Mouse (Mus musculus) naive thymus-derived CD4-positive, alpha-beta T cell, adult 2 months (primary cell): Measurements from ENCODE around the gene 4930402F06Rik.
A peak's percentile ranks its signal among the peaks of the same experiment; 100 is the strongest.

Source experiments
- DNase-seq: peaks from one replicate; pipeline ENCODE4 v3.0.0-alpha.2; 2011; ENCODE audit warnings: low read depth

Gene 4930402F06Rik

DNA sequence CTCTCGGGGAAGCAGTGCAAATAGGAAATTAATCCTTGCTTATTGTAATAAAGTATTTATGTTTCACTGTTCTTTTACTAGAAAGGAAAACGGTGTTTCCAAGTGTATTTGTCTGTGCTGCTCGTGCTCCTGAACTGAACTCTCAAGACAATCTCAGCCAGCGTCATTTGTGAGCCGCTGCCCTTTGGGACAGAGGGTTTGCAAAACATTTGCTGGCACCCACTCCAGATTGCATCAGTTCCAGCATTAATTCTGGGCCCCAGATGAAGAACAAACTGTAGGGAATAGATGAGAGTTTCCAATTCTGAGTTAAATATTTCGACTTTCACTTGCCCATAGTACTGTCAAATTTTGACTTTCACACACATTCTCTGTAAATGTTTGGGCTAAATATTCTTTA lies 58.3 kb downstream of the 4930402F06Rik start:
- no peak for DNase-seq

DNA sequence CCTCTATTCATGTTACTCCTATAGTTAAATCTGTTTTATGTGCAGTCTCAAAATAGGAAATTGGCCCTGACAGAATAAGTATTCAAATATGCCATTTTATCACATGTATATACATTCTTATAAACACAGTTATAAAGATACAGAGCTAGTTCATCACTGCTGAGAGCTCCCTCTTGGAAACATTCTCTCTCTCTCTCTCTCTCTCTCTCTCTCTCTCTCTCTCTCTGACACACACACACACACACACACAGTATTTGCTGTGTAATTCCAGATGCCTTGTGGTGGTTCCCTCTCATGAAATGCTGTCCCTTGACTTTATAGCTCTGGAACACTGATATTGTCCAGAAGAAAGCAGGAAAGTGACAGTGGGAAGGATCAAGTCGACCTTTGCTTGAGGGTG lies 58.9 kb downstream of the 4930402F06Rik start:
- DNase-seq: no peak

DNA sequence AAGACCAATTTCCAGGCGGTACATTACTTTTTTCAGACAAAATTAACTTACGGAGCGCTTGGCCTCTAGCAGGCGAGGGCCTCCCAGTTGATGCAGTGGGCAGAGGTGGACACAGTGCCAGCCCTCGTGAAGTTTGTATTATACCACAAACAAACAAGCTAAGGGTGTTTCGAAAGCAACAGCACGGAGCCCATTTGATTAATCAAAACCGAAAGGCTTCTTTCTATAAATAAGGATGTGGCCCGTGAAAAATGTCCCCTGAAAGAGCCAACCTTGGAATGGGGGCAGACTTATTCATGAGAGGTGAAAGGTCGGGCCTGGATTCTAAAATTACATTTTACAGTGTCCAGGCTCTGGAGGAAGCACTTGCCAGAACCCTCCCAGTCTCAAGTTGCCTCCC lies 59.6 kb downstream of the 4930402F06Rik start:
- DNase-seq: no peak

DNA sequence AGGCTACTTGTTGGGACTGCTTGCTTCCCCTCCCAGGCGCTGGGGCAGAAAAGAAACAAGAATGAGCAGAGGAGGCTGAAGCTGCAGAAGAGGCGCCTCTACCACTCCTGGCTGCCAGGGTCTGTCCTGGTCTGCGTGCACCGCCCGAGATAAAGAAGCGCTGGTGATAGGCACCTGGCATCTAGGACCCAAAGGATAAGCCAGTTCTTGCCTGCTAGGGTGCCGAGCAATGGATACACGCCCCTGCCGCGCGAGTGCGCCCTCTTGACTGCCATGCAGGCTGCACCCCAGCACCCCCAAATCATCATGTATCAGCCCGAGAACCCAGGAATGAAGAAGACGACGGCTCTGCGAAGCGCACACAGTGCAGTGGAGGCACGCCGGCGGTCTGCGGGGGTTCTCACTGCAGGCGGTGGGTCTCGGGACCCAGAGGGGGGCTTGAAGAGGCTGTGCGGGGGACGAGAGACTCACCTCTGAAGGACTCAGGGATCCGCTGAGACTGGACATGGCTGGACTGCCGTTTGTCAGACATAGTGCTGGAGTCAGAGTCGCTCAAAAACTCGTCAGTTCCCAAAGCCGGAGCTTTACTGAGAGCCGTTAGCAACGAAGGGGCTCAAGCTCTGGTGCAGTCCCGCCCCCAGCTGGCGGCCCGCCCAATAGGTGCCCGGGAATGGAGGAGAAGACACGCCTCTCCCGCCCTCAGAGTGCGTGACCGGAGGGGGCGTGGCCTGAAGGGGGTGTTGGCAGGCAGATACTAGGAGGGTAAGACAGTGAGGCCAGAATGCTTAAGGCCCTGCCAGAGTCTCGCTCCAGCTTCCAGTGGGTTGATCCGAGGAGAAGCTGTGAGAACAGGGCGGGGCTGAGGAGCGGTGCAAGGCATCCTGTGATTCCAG lies 60.3 kb downstream of the 4930402F06Rik start, which contains the start of gene Stom:
Gene Stom (minus strand): TSS at position 589 of the 893 bp plus-strand sequence.
- peak; percentile 97 for DNase-seq

DNA sequence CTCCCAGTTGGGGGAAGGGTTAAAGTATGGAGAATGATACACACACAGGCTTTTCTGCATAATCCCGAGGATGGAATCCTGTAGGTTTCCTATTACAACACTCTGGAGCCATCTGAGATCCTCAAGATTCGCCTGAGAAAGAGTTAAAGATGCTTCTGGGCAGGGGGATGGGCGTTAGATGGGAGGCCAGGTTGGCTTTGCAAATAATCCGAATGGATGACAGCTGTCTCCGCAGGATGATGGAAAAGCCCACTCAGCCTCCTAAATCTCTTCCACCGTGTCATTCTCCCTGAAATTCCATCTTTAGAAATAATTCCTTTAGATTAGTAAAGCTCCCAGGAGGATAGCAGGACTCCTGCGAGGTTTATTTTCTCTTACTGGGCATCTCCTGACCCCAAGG lies 61.4 kb downstream of the 4930402F06Rik start:
- no peak for DNase-seq

DNA sequence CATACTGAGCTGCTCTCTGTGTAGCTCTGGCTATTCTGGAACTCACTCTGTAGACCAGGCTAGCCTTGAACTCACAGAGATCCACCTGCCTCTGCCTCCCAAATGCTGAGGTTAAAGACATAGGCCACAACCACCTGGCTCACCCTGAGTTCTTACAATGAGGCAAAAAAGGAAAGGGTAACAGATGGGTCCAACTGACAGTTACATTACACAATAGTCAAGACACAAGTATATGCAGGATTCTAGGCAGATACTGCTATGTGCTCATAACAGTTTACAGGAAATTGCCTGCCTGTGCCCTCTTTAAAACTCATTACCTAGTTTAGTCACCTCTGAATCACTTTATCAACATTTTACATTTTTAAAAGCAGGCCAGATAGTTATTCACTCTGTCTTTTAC lies 63.3 kb downstream of the 4930402F06Rik start:
- no peak for DNase-seq

DNA sequence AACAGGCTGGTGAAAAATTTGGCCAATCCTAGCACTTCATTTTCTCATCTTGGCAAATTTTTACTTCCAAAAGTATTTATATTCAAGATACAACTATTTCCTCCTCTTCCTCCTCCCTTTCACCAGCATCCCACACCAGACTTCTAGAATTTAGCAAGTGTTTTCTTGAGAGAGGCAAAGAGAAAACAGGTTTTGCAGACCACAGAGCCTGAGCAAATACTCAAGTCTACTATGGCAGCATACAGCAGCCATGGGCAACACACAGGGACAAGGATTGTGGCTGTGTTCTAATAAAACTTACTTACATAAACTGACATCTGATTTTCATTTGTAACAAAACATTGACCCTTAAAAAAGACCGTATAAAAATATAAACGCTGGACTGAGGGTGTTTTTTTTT lies 65.8 kb downstream of the 4930402F06Rik start:
- no peak for DNase-seq

DNA sequence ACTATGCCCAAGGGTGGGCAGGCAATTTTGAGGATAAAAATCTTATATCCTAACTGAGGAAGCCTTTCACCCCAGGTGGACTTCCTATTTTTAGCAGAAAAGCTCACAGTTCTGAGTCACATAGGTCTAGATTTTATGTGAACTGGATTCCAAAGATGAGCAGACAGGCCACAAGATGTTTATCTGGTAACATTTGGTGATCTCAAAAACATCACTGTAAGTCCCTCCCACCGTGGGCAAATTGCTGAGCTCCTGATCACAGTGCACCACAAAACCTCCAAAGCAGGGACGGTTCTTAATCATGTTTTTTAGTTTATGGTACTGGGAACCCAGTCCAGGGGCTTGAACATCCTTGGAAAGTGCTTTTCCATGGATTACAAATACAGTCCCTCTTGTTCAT lies 67.9 kb downstream of the 4930402F06Rik start:
- no peak for DNase-seq

DNA sequence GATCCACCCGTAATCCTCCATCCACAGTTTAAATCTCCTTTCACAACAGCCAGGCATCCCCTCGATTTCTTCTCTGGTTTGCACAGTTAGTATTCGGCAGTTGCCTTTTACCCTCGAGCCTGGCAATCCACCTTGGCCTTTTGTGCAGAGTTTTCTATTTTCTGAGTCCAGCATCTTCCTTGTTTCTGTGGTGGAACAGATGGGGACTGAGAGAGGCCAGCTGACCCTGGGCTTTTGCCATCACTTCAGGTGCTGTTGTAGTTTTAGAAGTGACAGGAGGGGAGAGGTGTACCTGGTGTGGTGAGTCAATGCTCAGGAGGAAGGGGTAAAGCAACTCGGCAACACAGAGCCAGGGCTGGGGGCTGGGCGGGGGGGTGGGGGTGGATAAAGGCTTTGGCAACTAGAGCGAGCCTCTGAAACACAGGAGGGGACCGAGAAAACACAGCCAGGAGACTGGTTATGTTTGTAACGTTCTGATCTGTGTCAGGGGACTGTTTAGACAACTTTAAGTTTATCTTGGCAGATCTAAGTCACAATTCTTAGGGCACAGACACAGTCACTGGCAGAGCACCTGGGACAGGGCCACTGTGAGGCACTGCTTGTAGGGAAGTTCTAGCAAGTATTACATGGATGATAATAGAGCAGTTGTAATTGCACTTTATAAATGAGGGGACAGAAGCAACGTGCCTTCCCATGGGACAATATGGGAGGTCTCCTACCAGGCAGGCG lies 68.7 kb downstream of the 4930402F06Rik start:
- no peak for DNase-seq

DNA sequence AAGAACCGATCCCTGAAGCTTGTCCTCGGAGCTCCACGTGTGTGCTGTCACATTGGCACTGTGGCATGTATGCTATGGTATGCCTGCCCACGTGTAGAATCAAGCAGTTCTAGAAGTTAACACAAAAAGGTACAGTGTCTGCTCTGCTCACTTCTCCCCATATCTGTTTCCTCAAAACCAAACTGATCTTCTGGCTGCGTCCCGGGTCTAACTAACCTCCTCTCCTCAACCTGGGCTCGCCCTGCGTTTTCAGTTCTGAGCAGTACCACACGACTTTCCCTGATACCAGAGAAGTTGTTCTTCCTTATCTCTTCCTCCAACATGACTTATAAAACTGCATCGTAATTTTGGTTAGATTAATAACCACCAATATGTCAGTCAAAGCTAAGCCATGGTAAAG lies 69.4 kb downstream of the 4930402F06Rik start:
- DNase-seq: peak; percentile 10

DNA sequence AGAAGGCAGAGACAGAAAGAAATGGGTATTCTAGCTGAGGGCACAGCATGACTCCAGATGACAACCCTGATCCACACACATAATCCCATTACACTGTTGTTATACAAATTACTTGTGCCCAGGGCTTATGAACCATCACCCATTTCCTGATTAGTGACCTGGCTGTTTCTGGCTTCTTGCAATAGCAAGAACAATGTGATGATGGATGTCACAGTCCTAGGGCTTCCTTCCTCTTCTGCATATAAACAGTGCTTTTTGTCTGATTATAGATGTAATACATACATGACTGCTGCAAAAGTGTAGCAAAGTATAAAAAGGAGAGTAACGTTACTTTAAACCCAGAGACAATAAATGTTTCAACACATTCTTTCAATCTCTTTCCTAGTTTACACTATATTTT lies 70.0 kb downstream of the 4930402F06Rik start:
- no peak for DNase-seq

DNA sequence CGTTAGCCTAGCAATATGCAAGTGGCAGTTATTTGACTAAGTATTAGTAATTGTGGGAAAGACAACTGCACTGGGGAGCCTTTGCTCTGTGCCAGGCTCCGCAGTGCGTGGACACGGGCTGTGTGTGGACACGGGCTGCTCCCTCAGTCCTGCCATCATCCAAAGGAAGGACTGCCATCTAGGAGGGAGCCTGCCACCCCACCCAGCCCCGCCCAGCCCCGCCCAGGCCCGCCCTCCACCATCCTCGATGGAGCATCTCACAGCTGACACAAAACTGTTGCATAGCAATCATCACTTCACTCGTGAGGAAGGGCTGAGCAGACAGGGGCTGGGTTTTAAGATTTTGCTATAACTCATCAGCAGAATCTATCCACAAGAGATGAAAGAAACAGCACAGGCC lies 71.0 kb downstream of the 4930402F06Rik start:
- no peak for DNase-seq
